Mouse (Mus musculus) midbrain, embryonic 14.5 days (tissue): ENCODE data around the gene Rxylt1. TPM values are rescaled to one million over a fixed set of nuclear protein-coding genes. Genes with fewer than 3 reads are reported as not detected.

Source experiments
- ATAC-seq: fragments of 200-750 bp; cut with Nextera tagmentation; 2 replicates; pipeline ENCODE4 v1.8.0; 2017; ENCODE audit warnings: moderate number of reproducible peaks, moderate library complexity; ENCODE audit not compliant: low FRiP score, low TSS enrichment
- DNase-seq: peaks from one replicate; pipeline ENCODE4 v3.0.0-alpha.2; 2015
- H3K27ac ChIP-seq: fragments of 300-500 bp; sonication (generic); replicated peaks from 2 replicates; pipeline ENCODE4 v1.5.1; 2014; ENCODE audit warnings: mild to moderate bottlenecking, low read depth, low read length, moderate library complexity
- H3K27me3 ChIP-seq: fragments of 300-500 bp; sonication (generic); 2 replicates; pipeline ENCODE4 v1.6.1; 2014; ENCODE audit warnings: low read length, control low read depth, mixed read lengths; ENCODE audit not compliant: control insufficient read depth, insufficient read depth
- H3K36me3 ChIP-seq: fragments of 300-500 bp; sonication (generic); 2 replicates; pipeline ENCODE4 v1.6.1; 2014; ENCODE audit warnings: low read length, control low read depth; ENCODE audit not compliant: control insufficient read depth, insufficient read depth
- H3K4me1 ChIP-seq: fragments of 300-500 bp; sonication (generic); 2 replicates; pipeline ENCODE4 v1.6.1; 2014; ENCODE audit warnings: mild to moderate bottlenecking, antibody characterized with exemption, low read length, control low read depth; ENCODE audit not compliant: control insufficient read depth, insufficient read depth
- H3K4me2 ChIP-seq: fragments of 300-500 bp; sonication (generic); 2 replicates; pipeline ENCODE4 v1.6.1; 2014; ENCODE audit warnings: mild to moderate bottlenecking, low read length, moderate library complexity
- H3K4me3 ChIP-seq: fragments of 300-500 bp; sonication (generic); replicated peaks from 2 replicates; pipeline ENCODE4 v1.5.1; 2014; ENCODE audit warnings: low read depth, low read length
- H3K9ac ChIP-seq: fragments of 300-500 bp; sonication (generic); replicated peaks from 2 replicates; pipeline ENCODE4 v1.6.1; 2014; ENCODE audit warnings: mild to moderate bottlenecking, low read length, moderate library complexity
- H3K9me3 ChIP-seq: fragments of 300-500 bp; sonication (generic); 2 replicates; pipeline ENCODE4 v1.6.1; 2016; ENCODE audit warnings: low read length, control low read depth, mixed read lengths; ENCODE audit not compliant: control insufficient read depth
- WGBS: fragments of 180-500 bp; shearing (Covaris S2); extraction: QIAGEN DNeasy Blood & Tissue Kit; methylation state at CpG from one replicate; pipeline ENCODE4 v1.1.7; 2014; 5-methylcytosine and 5-hydroxymethylcytosine counted together
- polyA plus RNA-seq: library from polyadenylated mRNA; unstranded; fragments of >200 nt; fragmentation: Nextera tagmentation; extraction: Ambion mirVana; gene quantifications from 2 replicates; pipeline ENCODE4 v1.2.1, GENCODE M21; 2014

The Rxylt1 gene
- polyA plus RNA-seq, 1 experiment from 2014 or later, result 36.1 TPM

GRCm38 (mm10) chr10:122102675-122103074 is 5.5 kb upstream of the Rxylt1 start:
- Histone ChIP-seq H3K4me1 (no peaks in the 10 kb centered on the region), H3K27me3 (no peaks in the 10 kb centered on the region), H3K4me2 (no peak overlapping the region), H3K36me3 (no peaks in the 10 kb centered on the region), H3K27ac (no peak overlapping the region), H3K9ac (no peak overlapping the region), H3K4me3 (no peak overlapping the region), H3K9me3 (no peaks in the 10 kb centered on the region)
- no peak for ATAC-seq
- no peak for DNase-seq
- WGBS, result 85% methylated on average over 5 of the region's 5 CpGs

- Histone ChIP-seq H3K36me3 (no peaks in the 10 kb centered on the region), H3K4me3 (peak overlapping the region; percentile 77), H3K27ac (peak overlapping the region; percentile 84), H3K9me3 (no peaks in the 10 kb centered on the region), H3K9ac (peak overlapping the region; percentile 89), H3K4me2 (peak overlapping the region; percentile 80), H3K27me3 (no peaks in the 10 kb centered on the region), H3K4me1 (peaks cover 13% of the 10 kb centered on the region)
- ATAC-seq (no peak; the same call in 1 of the 2 replicates), DNase-seq (peak; percentile 79)
- WGBS, result under 1% methylated on average over 48 of the region's 48 CpGs
These were observed 650 bp downstream of the Rxylt1 start for GRCm38 (mm10) chr10:122096462-122096979.

GRCm38 (mm10) chr10:122090472-122090871 is 6.7 kb downstream of the Rxylt1 start:
- Histone ChIP-seq H3K4me1 (peaks cover 6% of the 10 kb centered on the region), H3K4me3 (no peak overlapping the region), H3K9me3 (peaks cover 9% of the 10 kb centered on the region), H3K27me3 (no peaks in the 10 kb centered on the region), H3K36me3 (peaks cover 23% of the 10 kb centered on the region), H3K27ac (no peak overlapping the region), H3K4me2 (no peak overlapping the region), H3K9ac (no peak overlapping the region)
- no peak for DNase-seq
- 100% methylated on average over 1 of the region's 1 CpGs for WGBS
- no peak for ATAC-seq

GRCm38 (mm10) chr10:122081352-122081751 is 15.8 kb downstream of the Rxylt1 start:
- Histone ChIP-seq H3K9ac (no peak overlapping the region), H3K4me3 (no peak overlapping the region), H3K27ac (no peak overlapping the region), H3K27me3 (no peaks in the 10 kb centered on the region), H3K9me3 (no peaks in the 10 kb centered on the region), H3K4me1 (no peaks in the 10 kb centered on the region), H3K36me3 (peaks cover 8% of the 10 kb centered on the region; the same call in 1 of the 2 replicates), H3K4me2 (no peak overlapping the region)
- WGBS, result 94% methylated on average over 1 of the region's 1 CpGs
- DNase-seq (no peak), ATAC-seq (no peak)

GRCm38 (mm10) chr10:122069153-122069552 is 28.0 kb downstream of the Rxylt1 start:
- no peaks in the 10 kb centered on the region for H3K4me1 ChIP-seq
- no peaks in the 10 kb centered on the region for H3K36me3 ChIP-seq
- no peak overlapping the region for H3K9ac ChIP-seq
- no peak overlapping the region for H3K4me2 ChIP-seq
- H3K4me3 ChIP-seq, result no peak overlapping the region
- no peaks in the 10 kb centered on the region for H3K9me3 ChIP-seq
- H3K27me3 ChIP-seq, result no peaks in the 10 kb centered on the region
- no peak overlapping the region for H3K27ac ChIP-seq
- DNase-seq (no peak), ATAC-seq (no peak)

- Histone ChIP-seq H3K4me2 (no peak overlapping the region), H3K4me1 (no peaks in the 10 kb centered on the region), H3K4me3 (no peak overlapping the region), H3K9ac (no peak overlapping the region), H3K27me3 (no peaks in the 10 kb centered on the region), H3K27ac (no peak overlapping the region), H3K36me3 (no peaks in the 10 kb centered on the region), H3K9me3 (no peaks in the 10 kb centered on the region)
- 81% methylated on average over 6 of the region's 6 CpGs for WGBS
- ATAC-seq (no peak), DNase-seq (no peak)
These were observed 41.3 kb downstream of the Rxylt1 start for GRCm38 (mm10) chr10:122055826-122056225.

GRCm38 (mm10) chr10:122054535-122054934 is 42.6 kb downstream of the Rxylt1 start:
- Histone ChIP-seq H3K36me3 (no peaks in the 10 kb centered on the region), H3K9ac (no peak overlapping the region), H3K27me3 (no peaks in the 10 kb centered on the region), H3K27ac (no peak overlapping the region), H3K4me3 (no peak overlapping the region), H3K9me3 (no peaks in the 10 kb centered on the region), H3K4me1 (no peaks in the 10 kb centered on the region), H3K4me2 (no peak overlapping the region)
- WGBS, result 12% methylated on average over 8 of the region's 8 CpGs
- ATAC-seq (peak; percentile 58; the same call in 1 of the 2 replicates), DNase-seq (peak; percentile 82)

- Histone ChIP-seq H3K27ac (no peak overlapping the region), H3K9me3 (no peaks in the 10 kb centered on the region), H3K4me1 (no peaks in the 10 kb centered on the region), H3K36me3 (no peaks in the 10 kb centered on the region), H3K4me2 (no peak overlapping the region), H3K4me3 (no peak overlapping the region), H3K9ac (no peak overlapping the region), H3K27me3 (no peaks in the 10 kb centered on the region)
- ATAC-seq (no peak), DNase-seq (peak; percentile 91)
- 36% methylated on average over 6 of the region's 6 CpGs for WGBS
These were observed 45.3 kb downstream of the Rxylt1 start for GRCm38 (mm10) chr10:122051831-122052230.

GRCm38 (mm10) chr10:122047727-122048365 is 49.3 kb downstream of the Rxylt1 start:
- peak overlapping the region; percentile 65 for H3K4me2 ChIP-seq
- WGBS, result 11% methylated on average over 44 of the region's 44 CpGs
- ATAC-seq, result peak; percentile 72
- H3K9ac ChIP-seq, result peak overlapping the region; percentile 98
- peak; percentile 93 for DNase-seq
- peak overlapping the region; percentile 87 for H3K4me3 ChIP-seq
- peak overlapping the region; percentile 94 for H3K27ac ChIP-seq
- peaks cover 15% of the 10 kb centered on the region; the same call in 1 of the 2 replicates for H3K4me1 ChIP-seq
- no peaks in the 10 kb centered on the region for H3K27me3 ChIP-seq
- no peaks in the 10 kb centered on the region for H3K36me3 ChIP-seq
- H3K9me3 ChIP-seq, result no peaks in the 10 kb centered on the region
